Mouse (Mus musculus) megakaryocyte-erythroid progenitor cell, adult 5-6 weeks (primary cell): ENCODE measurements around the gene Ercc2. TPM values are rescaled to one million over a fixed set of nuclear protein-coding genes. Genes with fewer than 3 reads are reported as not detected.

Experiments used
- ATAC-seq: replicated peaks from 2 replicates; pipeline ENCODE4 v1.8.0; 2016; ENCODE audit warnings: mild to moderate bottlenecking, inconsistent platforms; ENCODE audit not compliant: severe bottlenecking, poor library complexity, low FRiP score, low TSS enrichment
- total RNA-seq, 2 experiments: library from RNA; stranded (forward) in 1 of 2; stranded (reverse) in 1 of 2; fragments of 200-1000, 215-1000 nt in 1 of 2; fragments of >200 nt in 1 of 2; fragmentation: Nextera tagmentation in 1 of 2; gene quantifications; 2 replicates each; pipeline ENCODE4 v1.2.3; 2014 to 2017

Gene Ercc2
- total RNA-seq, 2 experiments from 2014 or later, result 21.2 to 39.0 TPM

DNA sequence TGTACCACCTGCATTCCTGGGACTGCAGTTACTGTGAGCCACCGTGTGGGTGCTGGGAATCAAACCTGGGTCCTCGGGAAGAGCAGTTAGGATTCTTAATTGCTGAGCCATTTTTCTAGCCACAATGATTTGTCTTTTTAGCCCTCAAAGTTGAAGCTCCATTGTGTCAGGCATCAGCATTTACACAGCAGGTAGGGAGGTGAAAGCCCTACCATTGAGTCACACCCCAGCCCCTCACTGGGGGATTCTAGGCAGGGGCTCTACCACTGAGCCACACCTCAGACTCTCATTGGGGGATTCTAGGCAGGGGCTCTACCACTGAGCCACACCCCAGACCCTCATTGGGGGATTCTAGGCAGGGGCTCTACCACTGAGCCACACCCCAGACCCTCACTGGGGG is 54.5 kb downstream of the Ercc2 start:
- no peak for ATAC-seq

GRCm38 (mm10) chr7:19437048-19437447 is 55.2 kb downstream of the Ercc2 start:
- ATAC-seq, result no peak

DNA sequence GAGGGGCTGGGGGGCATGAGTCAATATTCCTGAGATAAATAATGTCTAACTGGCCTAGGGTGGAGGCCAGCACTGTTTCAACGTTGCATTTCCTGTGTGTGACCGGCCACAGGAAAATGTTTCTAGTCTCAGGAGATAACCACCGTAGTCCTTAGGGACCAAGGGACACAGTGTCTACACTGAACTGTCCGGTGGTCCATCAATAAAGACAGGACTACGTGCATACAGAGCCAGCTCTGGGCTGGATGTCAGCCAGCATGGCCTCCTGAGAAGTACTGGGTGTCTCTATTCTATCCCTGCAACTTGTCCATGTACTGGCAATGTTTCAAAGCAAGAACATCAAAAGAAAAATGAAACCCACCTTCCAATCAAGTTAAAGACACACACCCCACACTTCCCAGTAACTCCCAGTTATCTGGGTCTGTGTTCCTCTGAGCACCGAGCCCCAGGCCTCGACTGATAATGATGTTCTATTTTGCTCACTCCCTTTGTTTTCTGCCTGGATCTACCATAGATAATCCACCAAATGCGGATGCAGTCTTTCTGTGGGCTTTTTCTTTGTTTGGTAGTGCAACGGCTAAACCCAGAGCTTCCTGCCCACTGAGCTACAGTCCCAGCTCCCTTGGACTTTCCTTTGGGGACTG is 59.8 kb downstream of the Ercc2 start:
- no peak for ATAC-seq

DNA sequence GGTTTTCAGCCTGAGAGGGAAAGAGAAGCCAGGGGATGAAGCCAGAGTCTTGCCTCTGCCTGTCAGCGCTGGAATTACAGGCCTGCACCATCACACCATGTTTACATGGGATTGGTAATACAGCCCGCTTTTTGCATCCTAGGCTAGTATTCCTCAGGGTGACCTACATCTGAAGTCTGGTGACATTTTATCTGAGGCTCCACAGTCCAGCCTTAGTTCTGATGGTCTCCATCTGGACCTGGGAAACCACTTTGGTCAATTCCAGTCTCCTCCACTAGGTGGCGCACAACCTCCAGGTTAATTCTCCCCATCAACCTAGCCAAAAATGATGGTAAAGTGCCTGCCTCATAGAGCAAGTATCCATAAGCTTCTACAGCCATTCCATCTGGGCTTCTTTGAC is 61.5 kb downstream of the Ercc2 start:
- ATAC-seq, result peak; percentile 56; the same call in 1 of the 2 replicates

DNA sequence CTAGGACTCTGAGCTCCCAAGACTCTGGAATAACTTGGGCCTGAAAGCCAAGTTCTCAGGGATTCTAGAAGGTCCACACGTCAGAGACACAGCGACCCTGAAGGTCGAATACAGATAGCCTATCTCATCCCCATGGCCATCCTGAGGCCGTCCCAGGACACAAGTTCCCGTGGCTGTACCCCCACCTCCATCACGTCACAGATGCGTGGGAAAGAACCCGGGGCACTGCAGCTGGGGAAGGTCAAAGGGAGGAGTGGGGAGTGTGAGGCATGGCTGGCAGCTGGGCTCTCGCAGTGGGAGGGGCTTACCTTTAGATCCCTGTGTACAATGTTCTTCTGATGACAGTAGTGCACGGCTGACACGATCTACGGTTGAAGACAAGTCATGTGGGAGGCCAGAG is 63.0 kb downstream of the Ercc2 start:
- no peak for ATAC-seq

Other genes with a start within 250 kb of the Ercc2 start
- gene Qpctl, start 232.7 kb upstream of the Ercc2 start, total RNA-seq (2014; fragmentation: Nextera tagmentation), result 2.4 and 5.1 TPM in 2 replicates
- 1.1 and 5.5 TPM in 2 replicates for gene Qpctl, start 232.7 kb upstream of the Ercc2 start, total RNA-seq (2017)
- gene Snrpd2, start 232.3 kb upstream of the Ercc2 start, total RNA-seq (2014; fragmentation: Nextera tagmentation), result 146 and 165 TPM in 2 replicates
- gene Snrpd2, start 232.3 kb upstream of the Ercc2 start, total RNA-seq (2017), result 80.7 and 93.4 TPM in 2 replicates
- gene Gipr, start 215.9 kb upstream of the Ercc2 start, total RNA-seq (2014; fragmentation: Nextera tagmentation), result not detected in 2 replicates
- gene Gipr, start 215.9 kb upstream of the Ercc2 start, total RNA-seq (2017), result 0.95 TPM in 1 of 2 replicates, not detected in the other
- 4.8 and 11.4 TPM in 2 replicates for gene Eml2, start 205.6 kb upstream of the Ercc2 start, total RNA-seq (2014; fragmentation: Nextera tagmentation)
- 4.8 and 6.6 TPM in 2 replicates for gene Eml2, start 205.6 kb upstream of the Ercc2 start, total RNA-seq (2017)
- 0.64 TPM in 1 of 2 replicates, not detected in the other for gene Gpr4, start 169.5 kb upstream of the Ercc2 start, total RNA-seq (2014; fragmentation: Nextera tagmentation)
- gene Gpr4, start 169.5 kb upstream of the Ercc2 start, total RNA-seq (2017), result not detected in 2 replicates
- gene Opa3, start 153.7 kb upstream of the Ercc2 start, total RNA-seq (2014; fragmentation: Nextera tagmentation), result 22.3 and 22.6 TPM in 2 replicates
- 17.1 and 21.2 TPM in 2 replicates for gene Opa3, start 153.7 kb upstream of the Ercc2 start, total RNA-seq (2017)
- gene Vasp, start 110.2 kb upstream of the Ercc2 start, total RNA-seq (2014; fragmentation: Nextera tagmentation), result 19.3 and 34.8 TPM in 2 replicates
- gene Vasp, start 110.2 kb upstream of the Ercc2 start, total RNA-seq (2017), result 27.9 and 53.7 TPM in 2 replicates
- not detected in 2 replicates for gene Ppm1n, start 101.9 kb upstream of the Ercc2 start, total RNA-seq (2014; fragmentation: Nextera tagmentation)
- gene Ppm1n, start 101.9 kb upstream of the Ercc2 start, total RNA-seq (2017), result not detected in 2 replicates
- gene Rtn2, start 99.4 kb upstream of the Ercc2 start, total RNA-seq (2014; fragmentation: Nextera tagmentation), result not detected in 2 replicates
- not detected in 2 replicates for gene Rtn2, start 99.4 kb upstream of the Ercc2 start, total RNA-seq (2017)
- gene Fosb, start 72.0 kb upstream of the Ercc2 start, total RNA-seq (2014; fragmentation: Nextera tagmentation), result 4.2 and 4.8 TPM in 2 replicates
- gene Fosb, start 72.0 kb upstream of the Ercc2 start, total RNA-seq (2017), result 52.4 and 77.0 TPM in 2 replicates
- gene Ercc1, start 37.2 kb upstream of the Ercc2 start, total RNA-seq (2014; fragmentation: Nextera tagmentation), result 31.3 and 51.5 TPM in 2 replicates
- 19.8 and 23.8 TPM in 2 replicates for gene Ercc1, start 37.2 kb upstream of the Ercc2 start, total RNA-seq (2017)
- gene Cd3eap, start 22.5 kb upstream of the Ercc2 start, total RNA-seq (2014; fragmentation: Nextera tagmentation), result 17.2 and 36.6 TPM in 2 replicates
- 34.9 and 47.7 TPM in 2 replicates for gene Cd3eap, start 22.5 kb upstream of the Ercc2 start, total RNA-seq (2017)
- 4.3 and 6.5 TPM in 2 replicates for gene Ppp1r13l, start 22.3 kb upstream of the Ercc2 start, total RNA-seq (2014; fragmentation: Nextera tagmentation)
- 0.30 TPM in 1 of 2 replicates, not detected in the other for gene Ppp1r13l, start 22.3 kb upstream of the Ercc2 start, total RNA-seq (2017)
- not detected in 2 replicates for gene Klc3, start 22.1 kb downstream of the Ercc2 start, total RNA-seq (2014; fragmentation: Nextera tagmentation)
- 0.61 TPM in 1 of 2 replicates, not detected in the other for gene Klc3, start 22.1 kb downstream of the Ercc2 start, total RNA-seq (2017)
- gene Ckm, start 22.8 kb downstream of the Ercc2 start, total RNA-seq (2014; fragmentation: Nextera tagmentation), result not detected in 2 replicates
- 0.80 TPM in 1 of 2 replicates, not detected in the other for gene Ckm, start 22.8 kb downstream of the Ercc2 start, total RNA-seq (2017)
- gene Mark4, start 76.8 kb downstream of the Ercc2 start, total RNA-seq (2014; fragmentation: Nextera tagmentation), result 7.8 and 11.3 TPM in 2 replicates
- 3.0 and 3.1 TPM in 2 replicates for gene Mark4, start 76.8 kb downstream of the Ercc2 start, total RNA-seq (2017)
- gene Exoc3l2, start 81.3 kb downstream of the Ercc2 start, total RNA-seq (2014; fragmentation: Nextera tagmentation), result 1.7 and 2.3 TPM in 2 replicates
- gene Exoc3l2, start 81.3 kb downstream of the Ercc2 start, total RNA-seq (2017), result 1.0 and 1.5 TPM in 2 replicates
- gene Bloc1s3, start 126.4 kb downstream of the Ercc2 start, total RNA-seq (2014; fragmentation: Nextera tagmentation), result 3.4 and 3.6 TPM in 2 replicates
- gene Bloc1s3, start 126.4 kb downstream of the Ercc2 start, total RNA-seq (2017), result 3.6 and 4.7 TPM in 2 replicates
- gene Trappc6a, start 126.4 kb downstream of the Ercc2 start, total RNA-seq (2014; fragmentation: Nextera tagmentation), result 89.3 and 96.3 TPM in 2 replicates
- 22.6 and 23.6 TPM in 2 replicates for gene Trappc6a, start 126.4 kb downstream of the Ercc2 start, total RNA-seq (2017)
- gene Nkpd1, start 135.8 kb downstream of the Ercc2 start, total RNA-seq (2014; fragmentation: Nextera tagmentation), result 0.20 TPM in 1 of 2 replicates, not detected in the other
- not detected in 2 replicates for gene Nkpd1, start 135.8 kb downstream of the Ercc2 start, total RNA-seq (2017)
- gene Ppp1r37, start 181.1 kb downstream of the Ercc2 start, total RNA-seq (2014; fragmentation: Nextera tagmentation), result 27.7 and 37.2 TPM in 2 replicates
- 14.6 and 14.7 TPM in 2 replicates for gene Ppp1r37, start 181.1 kb downstream of the Ercc2 start, total RNA-seq (2017)
- gene Zfp296, start 195.3 kb downstream of the Ercc2 start, total RNA-seq (2014; fragmentation: Nextera tagmentation), result 0.47 and 4.2 TPM in 2 replicates
- 3.2 and 3.9 TPM in 2 replicates for gene Zfp296, start 195.3 kb downstream of the Ercc2 start, total RNA-seq (2017)
- 60.3 and 70.0 TPM in 2 replicates for gene Gemin7, start 195.6 kb downstream of the Ercc2 start, total RNA-seq (2014; fragmentation: Nextera tagmentation)
- gene Gemin7, start 195.6 kb downstream of the Ercc2 start, total RNA-seq (2017), result 24.1 and 25.1 TPM in 2 replicates
- gene Clasrp, start 222.5 kb downstream of the Ercc2 start, total RNA-seq (2014; fragmentation: Nextera tagmentation), result 44.9 and 53.1 TPM in 2 replicates
- gene Clasrp, start 222.5 kb downstream of the Ercc2 start, total RNA-seq (2017), result 33.9 and 48.3 TPM in 2 replicates
- gene Relb, start 247.4 kb downstream of the Ercc2 start, total RNA-seq (2014; fragmentation: Nextera tagmentation), result 3.8 TPM in 1 of 2 replicates, not detected in the other
- gene Relb, start 247.4 kb downstream of the Ercc2 start, total RNA-seq (2017), result 0.47 and 0.69 TPM in 2 replicates